Mouse (Mus musculus) layer of hippocampus, postnatal 25 days (tissue): ENCODE data around the gene Sema3e. TPM values are rescaled to one million over a fixed set of nuclear protein-coding genes. Genes with fewer than 3 reads are reported as not detected.

Source experiments
- DNase-seq, 2 experiments: peaks; one replicate each; pipeline ENCODE4 v3.0.0; 2022; ENCODE audit warnings: mixed read lengths in 2 of 2, low spot score in 1 of 2; ENCODE audit errors: extremely low spot score in 1 of 2
- total RNA-seq, 2 experiments: library from RNA; stranded (reverse); gene quantifications; 2 replicates each; pipeline ENCODE4 v1.2.3; 2021

The Sema3e gene
- total RNA-seq, 2 experiments from 2014 or later, result 44.4 to 46.5 TPM

DNA sequence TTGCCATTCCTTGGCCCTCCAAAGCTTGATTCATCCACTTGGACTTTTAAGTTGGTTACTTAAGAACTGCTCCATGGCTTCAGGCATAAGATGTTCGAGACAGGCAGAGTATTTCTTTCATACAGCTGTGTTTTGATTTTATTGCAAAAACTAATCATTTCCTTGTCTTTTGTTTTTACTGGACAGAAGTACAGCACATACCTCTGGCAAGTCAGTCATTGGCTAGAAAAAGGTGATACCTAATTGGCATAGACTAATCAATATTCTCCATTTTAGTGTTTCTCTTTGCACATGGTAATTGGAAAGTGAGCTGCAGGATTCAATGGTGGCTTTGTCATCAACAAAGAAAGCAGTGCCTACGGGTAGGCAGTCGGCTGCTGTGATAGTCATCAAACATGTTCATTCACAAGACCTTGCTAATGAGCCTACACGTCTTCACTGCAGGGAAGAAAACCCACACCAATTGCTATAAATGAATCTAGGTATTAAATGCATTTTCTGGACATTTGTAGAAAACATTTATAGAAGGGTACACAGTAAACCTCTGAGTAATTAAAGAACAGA, 37.9 kb downstream of the Sema3e start:
- no peak for DNase-seq

DNA sequence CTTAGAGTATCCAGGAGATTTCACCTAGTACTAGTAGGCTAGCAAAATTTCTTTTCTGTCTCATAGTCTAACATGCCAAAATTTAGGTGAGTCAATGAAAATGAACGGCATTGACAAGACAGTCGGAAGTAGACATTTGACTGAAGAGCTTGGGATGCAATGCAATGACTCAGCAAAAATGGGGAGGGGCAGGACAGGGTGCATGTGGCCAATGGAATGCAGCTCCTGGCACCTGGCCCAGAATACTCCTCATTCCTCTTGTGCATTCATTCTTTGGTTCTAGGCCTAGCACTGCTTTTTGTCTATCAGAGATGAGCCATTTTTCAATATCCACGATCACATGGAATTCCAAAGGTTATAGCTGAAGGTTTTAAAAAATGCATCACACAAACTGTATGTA, 48.1 kb downstream of the Sema3e start:
- DNase-seq, result no peak

DNA sequence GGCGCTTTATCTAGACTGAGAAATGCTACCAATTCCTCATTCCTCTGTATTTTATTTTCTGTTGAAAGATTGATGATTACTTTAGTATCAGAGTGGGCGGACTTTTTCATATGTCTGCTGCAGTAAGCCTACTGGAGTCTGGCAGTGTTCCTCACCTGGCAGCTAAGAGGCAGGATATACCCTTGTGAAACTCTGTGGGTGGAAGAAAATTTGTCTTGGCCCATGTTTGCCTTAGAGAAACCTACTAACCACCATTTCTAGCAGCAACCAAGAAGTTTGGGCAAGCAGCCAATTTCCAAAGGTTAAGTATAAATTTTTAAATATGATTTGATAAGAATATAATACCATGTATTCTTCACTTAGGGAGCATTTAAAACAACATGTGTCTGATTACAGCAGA, 63.0 kb downstream of the Sema3e start:
- peak in 1 of 2 experiments; percentile 9 for DNase-seq

DNA sequence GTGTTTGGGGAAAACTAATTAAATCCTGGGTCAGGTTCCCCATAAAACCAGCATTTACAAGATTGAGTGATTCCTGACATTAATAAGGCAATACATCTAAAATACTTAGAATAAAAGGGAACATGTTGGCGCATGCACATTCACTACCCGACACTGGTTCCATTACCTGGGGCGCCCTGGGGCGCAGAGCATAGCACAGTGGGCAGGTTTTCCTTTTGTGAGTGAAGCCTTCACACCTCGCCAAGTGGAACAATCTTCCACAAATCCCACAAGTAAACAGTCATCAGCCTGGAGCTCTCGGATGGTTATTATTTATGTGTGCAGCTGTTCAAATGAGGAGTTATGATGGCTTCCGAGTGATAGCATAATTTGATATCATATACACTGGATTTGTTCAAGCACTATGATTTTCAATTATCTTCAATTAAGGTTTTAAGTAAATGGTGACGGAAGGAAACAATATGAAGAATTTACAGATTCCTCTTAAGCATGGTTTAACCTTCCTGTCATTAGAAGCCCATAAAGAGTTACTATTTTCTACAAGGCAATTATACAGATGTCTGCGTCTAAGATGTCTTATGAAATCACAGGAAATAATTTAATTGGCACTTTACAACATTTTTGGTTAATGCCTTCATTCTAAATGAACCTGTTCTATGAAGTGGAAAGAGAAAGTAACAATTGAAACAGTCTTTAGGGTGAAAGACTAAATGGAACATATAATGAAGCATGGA, 65.0 kb downstream of the Sema3e start:
- DNase-seq, result no peak

DNA sequence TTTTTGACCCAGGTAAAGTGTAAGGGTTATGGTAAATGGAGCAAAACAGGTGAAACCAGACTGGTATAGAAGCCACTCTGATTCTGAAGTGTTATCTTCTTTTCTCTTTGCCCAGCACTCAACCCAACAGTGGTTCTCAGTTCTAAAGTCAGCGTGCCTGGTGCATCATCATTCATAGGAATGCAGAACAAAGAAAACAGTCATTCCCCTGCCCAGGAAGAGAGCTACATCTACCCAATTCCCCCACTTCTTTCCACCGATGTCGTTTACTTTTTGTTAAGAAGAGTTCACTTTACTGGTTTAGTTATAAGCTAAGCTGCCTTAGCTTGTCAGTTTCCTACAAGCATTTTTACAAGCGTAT, 65.5 kb downstream of the Sema3e start:
- DNase-seq, result no peak

DNA sequence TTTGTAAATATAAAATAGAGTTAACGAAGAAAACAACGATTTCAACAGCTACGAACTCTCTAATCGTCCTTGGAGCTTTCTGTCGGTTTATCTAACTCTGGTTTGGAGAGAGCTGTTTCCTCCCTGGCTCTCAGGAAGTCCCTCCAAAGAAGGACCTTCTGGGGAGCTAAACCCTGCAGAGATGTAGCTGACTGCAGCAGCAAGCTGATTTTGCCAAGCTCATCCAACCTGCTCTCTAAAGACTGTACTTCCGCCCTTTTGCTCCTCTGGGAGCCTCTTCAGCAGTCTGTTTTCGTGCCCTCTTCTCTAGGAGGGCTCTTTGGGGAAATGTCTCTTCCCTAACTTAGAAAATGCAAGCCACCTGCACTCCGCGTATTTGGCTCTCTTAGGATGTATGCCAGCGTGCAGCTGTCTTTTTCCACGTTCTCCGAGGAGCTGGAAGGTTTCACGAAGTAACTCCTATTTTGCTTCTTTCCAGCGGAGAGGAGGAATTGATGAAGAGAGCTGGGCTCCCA, 67.2 kb downstream of the Sema3e start:
- DNase-seq, result peak in 1 of 2 experiments; percentile 17

DNA sequence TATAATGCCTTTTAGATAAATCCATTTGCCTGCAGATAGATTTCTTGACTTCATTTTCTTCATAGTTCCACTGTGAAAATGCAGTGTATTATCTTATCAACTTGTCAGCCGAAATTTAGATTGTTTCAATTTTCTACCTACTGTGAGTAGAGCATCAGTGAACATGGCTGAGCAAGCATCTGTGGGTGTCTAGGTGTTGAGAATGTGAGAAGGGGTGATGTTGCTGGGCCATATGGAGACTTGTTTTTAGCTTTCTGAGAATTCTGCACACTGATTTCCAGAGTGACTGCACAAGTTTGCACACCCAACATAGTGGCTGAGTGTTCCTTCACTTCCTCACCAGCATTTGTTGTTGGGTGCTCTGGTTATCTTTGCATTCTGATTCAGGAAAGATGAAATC, 71.1 kb downstream of the Sema3e start:
- DNase-seq, result no peak

DNA sequence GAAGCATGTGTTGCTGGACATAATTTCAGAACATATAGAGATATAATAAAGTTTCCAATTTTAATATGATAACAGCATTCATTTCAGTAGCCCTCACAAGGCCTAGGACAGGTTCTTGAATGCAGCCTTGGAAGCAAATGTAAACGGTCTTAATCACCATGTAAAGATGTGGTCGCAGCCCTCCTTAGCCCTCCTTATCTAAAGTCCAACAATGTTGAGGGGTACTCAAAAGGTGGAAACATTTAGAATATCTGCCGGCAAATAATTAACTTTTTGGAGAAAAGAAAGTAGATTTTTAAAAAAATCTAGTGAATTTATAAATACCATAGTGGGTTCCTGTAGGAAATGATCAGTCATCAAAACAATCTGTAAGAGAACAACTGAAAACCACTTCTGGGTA, 73.6 kb downstream of the Sema3e start:
- no peak for DNase-seq

DNA sequence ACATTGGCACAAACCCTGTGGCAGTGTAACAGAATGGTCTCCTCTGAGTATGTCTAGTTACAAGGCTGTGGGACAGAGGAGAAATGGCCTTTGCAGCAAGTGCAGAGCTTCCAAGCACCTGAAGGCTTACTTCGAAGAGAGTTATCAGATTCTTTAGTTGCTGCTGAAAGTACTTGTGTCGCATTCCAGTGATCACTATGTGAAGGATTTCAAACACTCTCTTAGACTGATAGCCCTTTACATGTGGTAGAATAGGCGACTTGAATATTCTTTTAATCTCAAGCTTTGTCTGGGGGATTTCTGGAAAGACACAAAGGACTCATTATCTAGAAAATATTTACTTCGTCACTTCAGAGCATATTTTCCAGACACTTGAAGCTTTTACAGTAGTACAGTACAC, 82.3 kb downstream of the Sema3e start:
- DNase-seq, result no peak

DNA sequence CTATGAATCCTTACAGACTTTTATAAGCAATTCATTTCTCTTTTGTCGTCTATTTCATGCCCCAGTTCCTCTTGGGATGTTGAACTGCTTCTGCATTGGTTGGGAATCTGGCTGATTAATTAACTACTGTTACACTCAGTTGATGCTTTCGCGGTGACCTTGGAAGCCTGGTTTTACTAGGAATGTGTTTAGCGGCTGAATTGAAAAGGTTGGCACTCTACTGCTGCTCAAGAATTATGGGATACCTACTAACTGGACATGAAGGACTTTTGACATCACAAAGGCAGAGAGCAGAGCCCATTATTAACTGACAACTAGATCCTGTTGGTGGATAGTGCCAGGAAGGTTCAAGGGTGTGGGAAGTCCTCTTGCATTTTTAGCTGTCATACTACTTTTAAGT, 83.9 kb downstream of the Sema3e start:
- no peak for DNase-seq

DNA sequence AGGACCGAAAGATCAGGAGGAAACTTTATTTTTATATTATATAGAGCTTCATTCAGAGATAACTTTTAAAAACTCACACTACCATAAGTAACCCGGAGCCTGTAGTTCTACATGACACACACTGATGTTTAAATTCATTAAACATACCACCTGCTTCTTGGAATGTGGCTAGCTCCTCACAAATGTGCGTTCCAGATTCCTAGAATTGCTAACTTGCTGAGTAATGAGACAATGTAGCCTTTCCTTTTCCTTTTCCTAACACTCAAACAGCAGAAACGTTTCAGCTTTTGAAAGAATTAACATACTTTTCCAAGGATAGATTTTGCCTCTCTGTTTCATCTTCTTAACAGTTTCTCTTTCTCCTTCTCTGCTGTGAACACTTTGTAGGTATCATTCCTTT, 86.3 kb downstream of the Sema3e start:
- DNase-seq, result no peak

DNA sequence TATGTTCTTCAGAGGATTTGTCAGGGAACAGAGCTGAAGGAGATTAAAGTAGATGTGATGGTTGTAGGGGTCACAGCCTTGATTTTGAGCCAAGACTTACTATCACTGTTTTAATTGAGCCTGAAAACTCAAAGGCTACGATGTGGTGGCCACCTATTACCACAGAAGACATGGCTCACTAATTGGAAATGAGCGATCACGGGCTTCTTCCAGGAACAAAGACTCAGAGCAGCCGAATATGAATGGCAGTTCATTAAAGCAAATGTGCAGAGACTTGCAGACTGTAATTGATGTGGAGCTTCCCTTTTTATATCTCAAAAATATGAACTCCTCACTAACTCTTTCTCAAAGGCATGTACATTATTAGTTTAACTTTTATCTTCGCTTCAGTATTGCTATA, 96.8 kb downstream of the Sema3e start:
- no peak for DNase-seq

DNA sequence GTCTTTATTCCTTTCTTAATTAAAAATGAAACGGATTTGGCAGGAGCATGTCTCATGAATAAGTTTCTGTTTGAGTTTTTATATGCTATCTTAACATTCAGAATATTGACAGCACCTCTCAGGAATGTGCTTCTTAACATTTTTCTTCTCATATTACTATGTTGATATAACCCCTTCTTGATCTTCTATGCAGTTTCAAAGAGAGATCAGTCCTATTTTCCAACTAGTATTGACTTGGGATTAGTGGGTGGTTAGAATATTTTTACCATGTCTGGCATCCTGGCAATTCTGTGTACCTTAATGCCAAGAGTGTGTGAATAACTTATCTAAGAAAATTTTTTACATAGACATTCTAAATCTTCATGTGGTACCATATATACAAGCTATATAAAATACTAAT, 101.5 kb downstream of the Sema3e start:
- no peak for DNase-seq

DNA sequence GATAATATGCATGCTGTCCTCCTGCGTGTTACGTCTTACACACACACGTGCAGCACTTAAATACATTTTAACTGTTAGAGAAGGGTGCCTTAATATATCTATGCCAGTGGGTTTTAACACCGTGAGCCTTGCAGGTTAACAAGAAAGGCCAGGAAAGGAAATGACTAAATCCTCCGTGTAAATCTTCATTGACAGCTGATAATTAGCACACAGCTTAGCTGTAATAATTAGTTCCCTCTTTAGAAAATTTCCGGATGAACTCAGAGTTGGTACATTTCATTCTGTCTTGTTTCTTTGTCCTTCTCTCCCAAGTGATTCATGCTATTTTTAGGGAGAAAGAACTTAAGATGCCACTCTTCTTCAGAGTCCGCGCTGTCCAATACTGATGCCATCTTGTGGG, 110.9 kb downstream of the Sema3e start:
- DNase-seq, result no peak

DNA sequence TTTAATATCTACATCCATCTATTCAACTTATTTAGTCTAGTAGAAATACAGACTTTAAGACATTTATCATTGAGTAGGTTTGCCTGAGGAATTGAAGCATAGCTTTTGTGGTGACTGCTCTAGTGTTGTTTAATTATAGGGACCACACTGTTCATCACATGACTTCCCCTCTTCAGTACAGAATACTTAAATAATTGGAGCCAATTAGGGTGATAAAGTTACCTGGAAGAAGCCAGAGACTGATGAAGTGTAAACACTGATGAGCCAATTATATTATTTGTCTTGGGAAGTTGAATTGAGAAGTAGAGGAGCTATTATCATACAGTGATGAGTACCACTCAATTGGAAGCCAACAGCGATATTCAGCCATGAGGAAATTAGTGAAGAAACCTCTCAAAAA, 113.6 kb downstream of the Sema3e start:
- no peak for DNase-seq

DNA sequence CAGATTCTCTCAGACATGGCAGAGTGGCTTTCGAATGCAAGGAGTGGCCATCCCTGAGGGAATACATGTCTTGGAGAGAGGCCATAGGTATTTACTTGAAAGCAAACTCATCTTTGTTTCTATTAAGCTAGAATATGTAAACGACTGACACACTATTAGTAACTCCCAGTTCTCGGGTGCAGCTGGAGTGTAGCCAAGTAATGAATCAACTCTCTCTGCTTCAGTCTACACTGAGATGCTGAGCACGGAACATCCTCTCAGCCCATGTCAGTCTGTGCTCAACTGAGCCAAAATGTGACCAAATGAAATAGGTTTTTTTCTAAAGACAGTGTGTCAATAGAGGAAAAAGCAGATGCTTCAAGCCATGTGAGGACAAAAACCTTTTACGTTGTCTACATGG, 137.5 kb downstream of the Sema3e start:
- DNase-seq, result peak in 1 of 2 experiments; percentile 14

DNA sequence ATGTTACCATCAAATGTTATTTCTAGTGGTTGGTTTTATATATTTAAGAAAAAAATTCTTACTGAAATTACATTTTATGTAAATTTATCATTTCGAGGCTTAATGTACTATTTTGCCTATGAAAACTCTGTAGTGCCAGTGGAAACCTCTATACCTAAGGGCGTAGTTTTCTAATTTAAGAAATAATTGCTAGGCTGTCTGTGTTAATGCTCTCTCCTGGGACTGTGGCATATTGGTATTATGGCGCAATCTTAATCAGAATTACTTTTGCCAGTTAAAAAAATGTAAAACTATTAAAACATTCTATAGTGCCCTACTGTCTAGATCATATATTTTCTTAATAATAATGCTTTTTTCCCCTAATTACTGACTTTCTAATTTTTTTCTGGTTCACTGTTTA, 138.2 kb downstream of the Sema3e start:
- DNase-seq, result no peak

DNA sequence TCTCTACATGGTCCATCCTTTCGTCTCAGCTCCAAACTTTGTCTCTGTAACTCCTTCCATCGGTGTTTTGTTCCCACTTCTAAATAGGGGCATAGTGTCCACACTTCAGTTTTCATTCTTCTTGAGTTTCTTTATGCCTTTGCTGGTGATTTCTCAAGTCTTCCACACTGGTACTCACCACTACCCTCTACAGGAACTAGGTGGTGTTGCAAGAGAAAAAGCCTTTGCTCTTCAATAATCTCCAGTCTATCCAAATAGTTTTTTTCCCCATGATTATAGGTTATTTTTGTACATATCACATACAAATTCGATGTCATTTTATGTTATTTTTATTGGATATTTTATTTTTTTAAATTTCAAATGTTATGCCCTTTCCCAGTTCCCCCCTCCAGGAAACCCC, 142.7 kb downstream of the Sema3e start:
- no peak for DNase-seq

DNA sequence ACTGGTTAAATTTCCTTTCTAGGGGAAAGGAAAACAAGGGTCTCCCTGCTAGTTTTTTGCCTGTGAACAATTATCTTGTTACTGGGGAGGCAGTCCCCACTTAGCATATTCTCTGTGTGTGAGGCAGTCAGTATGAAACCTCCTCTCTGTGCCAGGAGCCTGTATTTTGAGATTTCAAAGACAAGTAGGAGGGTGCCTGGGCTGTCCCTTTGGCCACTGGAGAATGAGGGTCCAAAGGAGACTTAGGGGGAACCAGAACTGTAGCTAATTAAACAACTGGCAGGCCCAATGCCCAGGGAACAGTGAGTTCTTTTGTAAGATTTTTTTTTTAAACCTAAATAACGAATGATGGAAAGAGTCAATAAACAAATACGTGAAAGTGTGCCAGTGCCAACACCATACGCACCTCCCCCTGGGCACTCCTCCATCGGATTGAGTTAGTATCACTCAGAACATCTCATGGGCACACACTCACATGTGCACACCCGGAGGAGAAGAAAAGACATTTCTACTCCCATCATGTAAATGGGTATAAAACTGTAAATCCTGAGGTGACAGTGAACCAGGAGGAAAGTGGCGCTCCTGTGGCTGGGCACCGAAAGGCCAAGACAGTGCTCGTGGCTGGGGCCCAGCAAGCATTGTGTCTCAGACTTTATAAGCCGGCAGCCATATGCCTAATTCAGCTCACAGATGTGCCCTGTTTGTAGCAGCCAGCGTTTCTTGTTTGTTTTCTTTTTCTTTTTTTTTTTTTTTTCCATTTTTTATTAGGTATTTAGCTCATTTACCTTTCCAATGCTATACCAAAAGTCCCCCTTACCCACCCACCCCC, 148.5 kb downstream of the Sema3e start:
- no peak for DNase-seq

DNA sequence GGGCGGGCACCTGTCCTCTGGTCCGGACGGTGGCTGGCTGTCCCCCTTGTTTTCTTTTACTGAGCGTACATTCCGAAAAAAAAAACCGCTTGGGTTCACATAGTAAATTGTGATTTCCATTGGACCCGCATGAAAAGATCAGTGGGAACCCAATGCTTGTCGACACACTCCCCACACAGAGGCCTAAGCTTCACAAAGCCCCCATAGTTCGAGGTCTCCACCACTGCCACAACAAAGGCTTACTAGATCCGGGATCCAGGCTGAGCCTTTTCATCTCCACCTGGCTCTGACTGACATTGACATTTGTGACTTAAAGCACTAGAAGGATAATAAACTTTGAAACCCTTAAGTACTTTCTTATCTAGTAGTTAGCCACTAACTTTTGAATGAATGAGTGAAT, 155.5 kb downstream of the Sema3e start:
- DNase-seq, result no peak

DNA sequence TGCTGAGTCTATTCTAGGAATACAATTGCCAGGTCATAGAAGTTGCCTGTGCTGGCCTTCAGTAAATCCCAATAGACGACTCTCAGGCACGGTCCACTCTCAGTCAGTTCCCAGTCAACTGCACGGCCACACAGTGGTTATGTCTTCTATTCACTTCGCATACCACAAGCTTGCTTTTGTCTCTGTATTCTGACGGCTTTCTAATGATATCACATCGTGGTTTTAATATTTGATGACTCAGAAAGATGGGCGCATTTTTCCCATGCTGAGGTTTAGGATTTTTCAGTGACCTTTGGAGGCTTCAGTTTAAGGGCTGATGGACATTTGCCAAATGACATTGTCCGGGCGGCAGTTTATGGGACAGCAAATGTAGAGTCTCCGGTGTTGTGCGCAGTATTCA, 157.1 kb downstream of the Sema3e start:
- DNase-seq, result no peak
